Mouse (Mus musculus) right cerebral cortex, adult 18-20 months (tissue): Measurements from ENCODE around the gene Epha4.

Experiments used
- DNase-seq: peaks from one replicate; pipeline ENCODE4 v3.0.0; 2022; ENCODE audit warnings: mixed read lengths

Epha4 gene

GRCm38 (mm10) chr1:77512059-77512407 is 2.9 kb downstream of the Epha4 start:
- DNase-seq: no peak

GRCm38 (mm10) chr1:77511372-77512058 is 3.4 kb downstream of the Epha4 start:
- DNase-seq: no peak

GRCm38 (mm10) chr1:77510623-77511022 is 4.3 kb downstream of the Epha4 start:
- DNase-seq: no peak

- DNase-seq: no peak
Measured at GRCm38 (mm10) chr1:77506856-77507200, 8.1 kb downstream of the Epha4 start.

- DNase-seq: no peak
Measured at GRCm38 (mm10) chr1:77506038-77506855, 8.6 kb downstream of the Epha4 start.

- DNase-seq: no peak
Measured at GRCm38 (mm10) chr1:77505263-77505662, 9.6 kb downstream of the Epha4 start.

- no peak for DNase-seq
Measured at GRCm38 (mm10) chr1:77504813-77505212, 10.1 kb downstream of the Epha4 start.

GRCm38 (mm10) chr1:77503711-77504181 is 11.1 kb downstream of the Epha4 start:
- peak; percentile 82 for DNase-seq

- no peak for DNase-seq
Measured at GRCm38 (mm10) chr1:77502554-77503119, 12.3 kb downstream of the Epha4 start.

GRCm38 (mm10) chr1:77501363-77501933 is 13.4 kb downstream of the Epha4 start:
- no peak for DNase-seq

- no peak for DNase-seq
Measured at GRCm38 (mm10) chr1:77497506-77497905, 17.4 kb downstream of the Epha4 start.

- no peak for DNase-seq
Measured at GRCm38 (mm10) chr1:77496468-77497181, 18.3 kb downstream of the Epha4 start.

- no peak for DNase-seq
Measured at GRCm38 (mm10) chr1:77495790-77496158, 19.1 kb downstream of the Epha4 start.

GRCm38 (mm10) chr1:77495030-77495789 is 19.7 kb downstream of the Epha4 start:
- DNase-seq: no peak

GRCm38 (mm10) chr1:77493841-77494635 is 20.9 kb downstream of the Epha4 start:
- no peak for DNase-seq

- no peak for DNase-seq
Measured at GRCm38 (mm10) chr1:77490166-77490565, 24.7 kb downstream of the Epha4 start.

GRCm38 (mm10) chr1:77489387-77489786 is 25.5 kb downstream of the Epha4 start:
- DNase-seq: no peak

GRCm38 (mm10) chr1:77487856-77488462 is 26.9 kb downstream of the Epha4 start:
- no peak for DNase-seq

- no peak for DNase-seq
Measured at GRCm38 (mm10) chr1:77484766-77485596, 29.9 kb downstream of the Epha4 start.
